Mouse (Mus musculus): Measurements from ENCODE around the gene Olfr871. TPM values are rescaled to one million over a fixed set of nuclear protein-coding genes. Genes with fewer than 3 reads are reported as not detected.
"Not testable (repeated sequence)": the region's sequence is repeated elsewhere in the genome, so short reads cannot be mapped to it uniquely, and the experiment has no call there.

The Olfr871 gene
- not detected for polyA plus RNA-seq (2017; shearing (Covaris generic))

DNA sequence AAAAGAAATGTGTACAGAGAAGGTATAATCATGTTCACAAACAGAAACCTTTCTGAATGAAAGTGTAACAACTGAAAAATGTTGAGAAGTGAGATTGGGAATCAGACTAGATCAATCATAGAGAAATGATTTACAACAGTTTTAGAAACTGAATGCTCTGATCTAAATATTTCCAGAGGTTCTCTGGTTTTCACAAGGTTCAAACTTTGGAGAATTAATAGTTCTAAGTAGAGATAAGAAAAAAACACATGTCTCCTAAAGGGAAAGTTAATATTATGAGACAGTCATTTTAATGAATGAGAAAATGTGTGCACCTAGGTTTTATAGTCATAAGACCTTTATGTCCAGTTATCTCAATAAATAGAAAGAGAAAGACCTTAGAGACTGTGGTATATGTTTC is at the start of gene Olfr871:
TSS of gene Olfr871 (plus strand) at position 301 of the 400 bp plus-strand sequence.
- ATAC-seq, result no peak

DNA sequence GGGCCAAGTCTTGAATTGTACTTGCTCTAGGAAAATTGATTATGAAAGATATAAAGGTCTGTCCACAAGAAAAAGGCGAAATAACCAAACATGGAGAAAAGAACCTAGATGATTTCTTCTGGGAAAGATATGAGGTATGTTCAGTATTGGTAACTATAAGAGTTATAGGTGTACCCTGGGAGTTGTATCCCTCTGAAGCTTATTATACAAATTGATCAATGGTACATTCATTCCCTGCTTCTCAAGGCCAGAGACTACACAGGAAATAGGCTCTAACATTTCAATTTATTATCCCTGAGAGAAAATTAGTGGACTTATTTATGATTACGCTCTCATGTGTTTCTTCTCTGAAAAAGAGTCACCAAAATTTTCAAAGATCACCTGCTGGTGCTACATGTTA is 38.0 kb upstream of the Olfr871 start, which contains the start of gene Olfr870:
TSS of gene Olfr870 (minus strand) at position 101 of the 400 bp plus-strand sequence.
- no peak for ATAC-seq

DNA sequence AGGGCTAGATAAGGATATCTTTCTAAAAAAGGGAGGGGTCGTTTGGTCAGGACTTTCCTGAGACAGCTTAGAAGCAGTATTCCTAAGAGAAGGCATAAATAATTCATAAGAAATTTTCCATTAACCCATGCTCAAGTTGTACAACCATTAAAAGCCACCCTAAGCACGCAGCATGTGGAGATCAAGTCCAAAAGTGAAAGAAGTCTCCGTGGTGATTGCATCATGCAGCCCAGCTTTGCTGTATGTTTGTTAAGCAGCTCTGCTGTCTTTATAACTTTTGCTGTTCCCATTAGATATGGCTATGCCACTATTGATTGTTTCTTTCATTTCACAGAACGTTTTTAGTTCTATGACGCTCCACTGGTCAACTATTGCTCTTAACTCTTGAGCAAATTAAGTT is 32.5 kb upstream of the Olfr871 start:
- no peak for ATAC-seq

DNA sequence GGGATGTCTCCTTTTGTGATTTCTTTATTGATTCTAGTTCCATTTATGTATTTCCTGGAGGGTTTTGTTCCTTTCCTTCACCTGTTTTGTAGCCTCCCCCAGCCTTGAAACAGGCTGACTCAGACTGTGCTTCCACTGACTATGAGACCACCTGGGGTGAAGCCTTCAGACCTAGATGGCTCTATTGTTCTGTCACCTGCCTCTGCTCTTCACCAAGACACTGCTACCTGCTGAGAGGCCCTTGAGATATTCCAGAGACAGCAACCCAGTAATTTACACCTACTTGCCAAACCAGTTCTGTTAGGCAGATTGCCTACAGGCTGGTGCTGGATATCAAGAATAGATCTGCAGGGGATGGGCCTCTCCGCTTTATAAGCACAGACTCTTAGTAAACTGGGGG is 9.9 kb upstream of the Olfr871 start:
- ATAC-seq, result no peak

DNA sequence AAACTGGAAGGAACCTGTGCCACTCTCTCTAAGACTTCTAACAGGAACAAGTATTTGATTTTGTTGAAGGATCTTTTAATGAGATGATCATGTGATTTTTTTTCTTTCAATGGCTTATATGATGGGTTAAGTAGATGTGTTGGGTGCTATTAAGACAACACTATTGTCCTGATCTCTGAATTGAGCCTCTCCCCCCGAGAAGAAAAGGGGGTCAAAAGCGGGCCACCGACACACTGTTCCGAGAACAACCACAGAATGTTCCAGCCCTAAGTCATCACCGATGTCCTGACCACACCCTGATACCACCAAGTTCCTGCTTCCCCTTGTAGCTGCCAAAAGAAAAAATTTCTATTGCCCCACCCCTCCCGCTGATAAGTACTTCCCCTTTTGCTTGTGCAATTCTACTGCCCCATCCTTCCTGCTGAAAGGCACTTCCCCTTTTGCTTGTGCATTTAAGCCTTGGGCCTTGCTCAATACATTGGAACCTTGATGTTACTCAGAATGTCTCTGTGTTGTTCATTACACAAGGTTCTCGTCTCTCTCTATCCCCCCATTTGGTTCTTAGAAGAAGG is 8.5 kb upstream of the Olfr871 start:
- not testable (repeated sequence) for ATAC-seq

DNA sequence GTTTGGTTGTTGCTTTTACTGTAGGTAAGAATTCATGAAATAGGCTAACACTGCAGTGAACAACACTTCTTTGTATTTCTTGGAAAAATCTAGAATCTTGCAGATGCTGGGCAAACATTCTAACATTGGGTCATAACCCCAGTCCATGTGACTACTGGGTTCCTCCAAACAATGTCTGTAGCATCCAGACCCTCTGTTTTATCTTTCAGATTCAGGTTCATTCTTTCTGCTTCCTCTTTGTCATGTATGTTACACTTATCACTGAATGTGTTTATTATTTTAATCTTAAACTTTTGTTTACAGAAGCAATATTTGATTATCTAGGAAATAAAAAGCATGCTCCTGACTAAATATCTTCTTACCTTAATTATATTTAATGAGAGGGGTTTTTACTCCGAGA is 1.2 kb upstream of the Olfr871 start:
- ATAC-seq, result no peak

DNA sequence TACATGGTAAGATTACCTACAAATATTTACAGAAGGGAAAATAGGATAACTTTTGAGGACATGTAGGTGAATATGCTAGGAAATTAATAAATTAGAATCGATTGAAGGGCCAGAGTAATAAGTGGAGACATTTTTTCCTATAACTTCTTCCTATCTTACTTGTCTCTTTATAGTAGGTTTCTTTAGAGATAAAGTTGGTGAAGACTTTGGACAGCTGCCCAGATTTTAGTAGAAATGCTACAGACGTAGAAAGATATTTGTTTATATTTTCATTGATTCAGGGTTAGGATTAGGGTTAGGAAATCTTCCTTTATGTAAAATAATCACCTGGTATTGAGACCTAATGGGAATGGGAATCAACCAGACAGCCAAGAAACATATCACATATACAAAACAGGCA is 530 bp upstream of the Olfr871 start:
- ATAC-seq, result no peak

DNA sequence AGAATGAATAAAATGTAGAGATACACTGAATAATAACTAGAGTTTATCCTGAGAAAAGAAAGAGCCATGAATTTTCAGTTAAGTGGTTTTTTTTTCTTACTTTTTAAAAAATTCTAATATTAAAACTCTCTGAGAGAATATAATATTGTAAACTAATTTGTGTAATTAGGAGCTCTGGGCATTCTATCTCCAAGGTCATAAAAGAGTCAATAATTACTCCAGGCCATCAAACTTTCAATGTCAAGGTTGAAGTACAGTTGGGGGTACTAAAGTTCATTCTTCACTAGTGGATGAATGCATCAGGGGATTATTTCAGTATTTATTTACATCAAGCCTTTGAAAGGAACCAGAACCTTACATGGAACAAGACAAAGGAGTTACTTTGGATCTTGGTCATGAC is 24.8 kb downstream of the Olfr871 start, which contains the start of gene Olfr872:
TSS of gene Olfr872 (plus strand) at position 301 of the 400 bp plus-strand sequence.
- ATAC-seq, result no peak

DNA sequence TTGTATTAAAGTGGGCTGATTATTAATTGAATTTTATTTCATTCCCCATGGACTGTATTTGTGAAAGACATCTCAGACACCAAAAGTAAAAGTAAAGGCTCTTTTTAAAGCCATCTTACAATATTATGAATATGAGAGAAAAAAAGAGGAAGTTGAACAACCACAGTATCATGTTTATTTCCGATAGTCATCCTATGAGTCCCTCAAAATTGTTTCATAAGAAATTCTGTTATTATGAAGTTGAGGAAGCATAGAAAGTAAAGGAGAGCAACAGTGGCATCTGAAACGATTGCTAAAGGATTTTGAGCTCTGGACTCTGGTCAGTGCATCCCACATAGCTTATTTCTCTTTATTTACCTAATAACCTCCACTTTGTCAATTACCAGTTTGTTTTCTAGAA is 25.4 kb downstream of the Olfr871 start:
- no peak for ATAC-seq

Other genes starting within 250 kb of the Olfr871 start
- gene Olfr866, start 184.2 kb upstream of the Olfr871 start, polyA plus RNA-seq (2017; shearing (Covaris generic)), result not detected
- not detected for gene Olfr867, start 154.6 kb upstream of the Olfr871 start, polyA plus RNA-seq (2017; shearing (Covaris generic))
- not detected for gene Olfr868, start 113.6 kb upstream of the Olfr871 start, polyA plus RNA-seq (2017; shearing (Covaris generic))
- gene Olfr869, start 83.2 kb upstream of the Olfr871 start, polyA plus RNA-seq (2017; shearing (Covaris generic)), result not detected
- not detected for gene Olfr870, start 38.1 kb upstream of the Olfr871 start, polyA plus RNA-seq (2017; shearing (Covaris generic))
- gene Olfr872, start 24.9 kb downstream of the Olfr871 start, polyA plus RNA-seq (2017; shearing (Covaris generic)), result not detected
- gene Olfr39, start 70.1 kb downstream of the Olfr871 start, polyA plus RNA-seq (2017; shearing (Covaris generic)), result not detected
- not detected for gene Olfr873, start 86.3 kb downstream of the Olfr871 start, polyA plus RNA-seq (2017; shearing (Covaris generic))
- gene Olfr18, start 123.9 kb downstream of the Olfr871 start, polyA plus RNA-seq (2017; shearing (Covaris generic)), result not detected
- gene Zfp560, start 173.0 kb downstream of the Olfr871 start, polyA plus RNA-seq (2017; shearing (Covaris generic)), result 10 to 100 TPM; 24.4 to 41.2 TPM
- 10 to 100 TPM; 16.1 to 25.9 TPM for gene Zfp26, start 248.0 kb downstream of the Olfr871 start, polyA plus RNA-seq (2017; shearing (Covaris generic))

All from activated CD4-positive, CD25-positive, alpha-beta regulatory T cell, adult 4 months (primary cell).